Mouse (Mus musculus): Measurements from ENCODE around the gene Rln1. TPM values are rescaled to one million over a fixed set of nuclear protein-coding genes. Genes with fewer than 3 reads are reported as not detected.

The Rln1 gene
- polyA plus RNA-seq, 1 experiment from 2014 or later = 0.46 TPM

DNA sequence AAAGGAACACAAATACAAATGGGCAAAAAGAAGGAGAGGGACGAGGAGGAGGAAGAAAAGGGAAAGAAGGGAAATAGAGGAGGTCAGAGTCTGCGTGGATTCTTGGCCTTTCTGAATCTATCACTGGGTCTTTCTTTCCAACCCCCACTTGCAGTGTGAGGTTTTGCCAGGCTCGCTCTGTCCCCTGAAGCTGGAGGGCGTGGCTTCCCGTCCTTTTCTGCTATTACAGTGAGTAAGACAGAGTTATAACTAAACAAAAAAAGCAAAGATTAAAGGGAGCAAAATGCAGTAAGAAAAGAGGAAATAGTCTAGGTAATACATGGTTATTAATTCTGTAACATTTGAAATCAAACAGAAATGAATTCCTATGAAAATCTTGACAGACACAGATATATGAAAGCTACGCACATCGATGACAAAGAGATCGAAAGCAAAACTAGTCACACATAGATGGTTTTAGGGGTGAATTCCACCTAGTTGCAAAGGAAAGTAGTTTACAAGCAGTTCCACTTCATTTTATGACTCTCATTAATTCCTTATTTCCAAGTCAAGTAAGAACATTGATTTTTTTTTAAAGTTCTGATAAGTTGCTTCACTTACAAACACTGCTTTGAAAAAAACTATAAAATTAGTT is 10.9 kb downstream of the Rln1 start:
- Histone ChIP-seq H3K4me2 (replicated peaks) (no peak overlapping the region), H3K27ac (no peak overlapping the region), H3K4me1 (no peaks in the 10 kb centered on the region), H3K36me3 (no peaks in the 10 kb centered on the region), H3K9me3 (no peaks in the 10 kb centered on the region), H3K4me3 (no peak overlapping the region), H3K27me3 (no peaks in the 10 kb centered on the region), H3K9ac (no peak overlapping the region)
- 76% methylated on average over 8 of the region's 8 CpGs for WGBS
- no peak for ATAC-seq (ENCODE audit: insufficient number of reproducible peaks, insufficient read depth, low FRiP score, low TSS enrichment)

GRCm38 (mm10) chr19:29312661-29313060 is 21.8 kb downstream of the Rln1 start:
- Histone ChIP-seq H3K9ac (no peak overlapping the region), H3K4me1 (no peaks in the 10 kb centered on the region), H3K4me2 (replicated peaks) (no peak overlapping the region), H3K4me3 (no peak overlapping the region), H3K27ac (no peak overlapping the region), H3K36me3 (peaks cover 25% of the 10 kb centered on the region), H3K9me3 (peaks cover 6% of the 10 kb centered on the region; the same call in 1 of the 2 replicates), H3K27me3 (no peaks in the 10 kb centered on the region)
- ATAC-seq (ENCODE audit: insufficient number of reproducible peaks, insufficient read depth, low FRiP score, low TSS enrichment) = no peak
- 76% methylated on average over 7 of the region's 7 CpGs for WGBS

DNA sequence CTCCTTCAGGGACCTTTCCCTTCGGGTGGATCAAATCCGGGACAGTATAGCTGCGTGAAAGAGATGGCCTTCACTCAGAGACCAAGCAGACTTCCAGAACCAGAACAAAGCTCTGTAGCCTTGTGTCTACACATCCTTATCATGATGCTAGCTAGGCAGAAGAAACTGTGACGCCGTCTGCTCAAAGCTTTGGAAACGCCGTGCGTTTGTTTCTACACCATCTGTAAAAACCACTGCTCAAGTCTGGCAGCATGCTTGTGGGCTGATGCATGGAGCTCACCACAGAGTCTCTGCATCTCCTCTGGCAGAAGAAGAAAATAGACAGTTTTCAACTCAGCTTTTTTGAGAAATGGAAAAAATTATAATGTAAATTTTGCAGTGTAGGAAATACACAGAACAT is 22.7 kb downstream of the Rln1 start:
- no peak overlapping the region for H3K4me3 ChIP-seq
- no peak for ATAC-seq (ENCODE audit: insufficient number of reproducible peaks, insufficient read depth, low FRiP score, low TSS enrichment)
- H3K27ac ChIP-seq = no peak overlapping the region
- no peaks in the 10 kb centered on the region for H3K27me3 ChIP-seq
- WGBS = 94% methylated on average over 8 of the region's 8 CpGs
- H3K36me3 ChIP-seq = peaks cover 25% of the 10 kb centered on the region
- no peak overlapping the region for H3K4me2 ChIP-seq (replicated peaks)
- no peaks in the 10 kb centered on the region for H3K4me1 ChIP-seq
- peaks cover 6% of the 10 kb centered on the region; the same call in 1 of the 2 replicates for H3K9me3 ChIP-seq
- H3K9ac ChIP-seq = no peak overlapping the region

- H3K4me3 ChIP-seq = no peak overlapping the region
- H3K4me1 ChIP-seq = peaks cover 4% of the 10 kb centered on the region; the same call in 1 of the 2 replicates
- H3K36me3 ChIP-seq = peaks cover 15% of the 10 kb centered on the region
- ATAC-seq (ENCODE audit: insufficient number of reproducible peaks, insufficient read depth, low FRiP score, low TSS enrichment) = no peak
- H3K9me3 ChIP-seq = no peaks in the 10 kb centered on the region
- H3K9ac ChIP-seq = no peak overlapping the region
- H3K27me3 ChIP-seq = no peaks in the 10 kb centered on the region
- no peak overlapping the region for H3K27ac ChIP-seq
- H3K4me2 ChIP-seq (replicated peaks) = no peak overlapping the region
Measured at GRCm38 (mm10) chr19:29308832-29309231, 25.6 kb downstream of the Rln1 start.

DNA sequence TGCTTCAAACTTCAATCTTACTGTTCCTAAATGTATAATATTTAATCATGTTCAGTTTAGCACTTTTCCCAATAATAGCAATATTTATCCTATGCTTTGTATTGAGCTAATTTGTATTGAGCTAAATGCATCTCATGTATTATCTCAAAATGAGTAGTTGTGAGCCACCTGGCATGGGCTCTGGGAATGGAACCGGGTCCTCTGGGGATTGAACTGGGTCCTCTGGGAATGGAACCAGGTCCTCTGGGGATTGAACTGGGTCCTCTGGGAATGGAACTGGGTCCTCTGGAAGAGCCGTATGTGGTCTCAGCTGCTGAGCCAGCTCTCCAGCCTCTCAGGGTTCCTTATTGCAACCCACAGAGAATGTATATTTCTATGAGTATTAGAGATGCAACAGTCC is 32.4 kb downstream of the Rln1 start:
- H3K27me3 ChIP-seq = no peaks in the 10 kb centered on the region
- H3K9ac ChIP-seq = no peak overlapping the region
- ATAC-seq (ENCODE audit: insufficient number of reproducible peaks, insufficient read depth, low FRiP score, low TSS enrichment) = no peak
- peaks cover 4% of the 10 kb centered on the region; the same call in 1 of the 2 replicates for H3K4me1 ChIP-seq
- H3K4me3 ChIP-seq = no peak overlapping the region
- no peak overlapping the region for H3K27ac ChIP-seq
- no peaks in the 10 kb centered on the region for H3K9me3 ChIP-seq
- no peak overlapping the region for H3K4me2 ChIP-seq (replicated peaks)
- H3K36me3 ChIP-seq = peaks cover 31% of the 10 kb centered on the region
- 91% methylated on average over 2 of the region's 2 CpGs for WGBS

- Histone ChIP-seq H3K9me3 (no peaks in the 10 kb centered on the region), H3K36me3 (peaks cover 40% of the 10 kb centered on the region), H3K4me1 (peaks cover 4% of the 10 kb centered on the region; the same call in 1 of the 2 replicates), H3K27ac (no peak overlapping the region), H3K27me3 (no peaks in the 10 kb centered on the region), H3K9ac (no peak overlapping the region), H3K4me2 (replicated peaks) (no peak overlapping the region), H3K4me3 (no peak overlapping the region)
- ATAC-seq (ENCODE audit: insufficient number of reproducible peaks, insufficient read depth, low FRiP score, low TSS enrichment) = no peak
- 94% methylated on average over 13 of the region's 13 CpGs for WGBS
Measured at GRCm38 (mm10) chr19:29300919-29301318, 33.6 kb downstream of the Rln1 start.

DNA sequence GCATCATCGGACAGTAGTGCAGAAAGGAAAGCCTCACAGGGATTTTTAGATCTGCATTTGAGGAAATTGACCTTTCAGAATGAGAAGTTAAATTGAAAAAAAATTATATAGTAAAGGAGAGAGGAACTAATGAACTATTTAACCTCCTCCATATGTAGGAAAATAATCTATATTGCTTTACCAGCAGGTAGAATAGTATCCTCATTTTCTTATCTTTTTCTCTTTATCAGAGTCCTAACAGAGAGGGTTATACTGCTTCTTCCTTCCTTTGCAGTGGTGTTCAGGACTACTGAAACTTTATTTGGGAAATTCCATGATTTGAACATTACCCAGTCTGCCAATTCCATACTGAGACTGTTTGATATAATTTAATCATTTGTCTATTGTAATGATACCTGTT is 37.1 kb downstream of the Rln1 start:
- Histone ChIP-seq H3K4me2 (replicated peaks) (no peak overlapping the region), H3K27ac (no peak overlapping the region), H3K4me3 (no peak overlapping the region), H3K27me3 (no peaks in the 10 kb centered on the region), H3K9ac (no peak overlapping the region), H3K4me1 (no peaks in the 10 kb centered on the region), H3K9me3 (no peaks in the 10 kb centered on the region), H3K36me3 (peaks cover 54% of the 10 kb centered on the region)
- ATAC-seq (ENCODE audit: insufficient number of reproducible peaks, insufficient read depth, low FRiP score, low TSS enrichment) = no peak
- 89% methylated on average over 1 of the region's 1 CpGs for WGBS

DNA sequence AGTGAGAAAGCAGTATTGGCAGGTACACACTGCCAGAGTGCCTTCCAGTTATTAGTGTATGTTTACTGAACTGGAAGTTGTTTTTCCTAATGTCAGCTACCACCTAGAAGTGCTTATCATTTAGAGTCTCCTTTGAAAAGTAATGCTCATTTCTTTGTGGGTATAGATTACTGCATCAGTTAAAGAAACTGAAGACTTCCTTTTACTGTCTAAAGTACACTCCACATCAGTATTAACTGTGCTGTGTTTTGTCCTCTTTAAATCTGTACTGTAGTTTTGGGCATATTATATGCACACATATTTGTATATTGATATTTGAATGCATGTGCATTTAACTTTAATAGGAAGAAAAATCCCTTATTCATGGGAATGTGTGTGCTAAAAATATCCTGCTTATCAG is 38.3 kb downstream of the Rln1 start:
- Histone ChIP-seq H3K4me2 (replicated peaks) (no peak overlapping the region), H3K9ac (no peak overlapping the region), H3K36me3 (peaks cover 61% of the 10 kb centered on the region), H3K9me3 (no peaks in the 10 kb centered on the region), H3K27me3 (no peaks in the 10 kb centered on the region), H3K4me3 (no peak overlapping the region), H3K4me1 (no peaks in the 10 kb centered on the region), H3K27ac (no peak overlapping the region)
- ATAC-seq (ENCODE audit: insufficient number of reproducible peaks, insufficient read depth, low FRiP score, low TSS enrichment) = no peak

GRCm38 (mm10) chr19:29294756-29295155 is 39.7 kb downstream of the Rln1 start:
- no peaks in the 10 kb centered on the region for H3K27me3 ChIP-seq
- H3K4me3 ChIP-seq = no peak overlapping the region
- no peak overlapping the region for H3K9ac ChIP-seq
- no peak overlapping the region for H3K27ac ChIP-seq
- no peaks in the 10 kb centered on the region for H3K9me3 ChIP-seq
- WGBS = 48% methylated on average over 2 of the region's 2 CpGs
- peaks cover 53% of the 10 kb centered on the region for H3K36me3 ChIP-seq
- ATAC-seq (ENCODE audit: insufficient number of reproducible peaks, insufficient read depth, low FRiP score, low TSS enrichment) = no peak
- H3K4me2 ChIP-seq (replicated peaks) = no peak overlapping the region
- H3K4me1 ChIP-seq = no peaks in the 10 kb centered on the region

DNA sequence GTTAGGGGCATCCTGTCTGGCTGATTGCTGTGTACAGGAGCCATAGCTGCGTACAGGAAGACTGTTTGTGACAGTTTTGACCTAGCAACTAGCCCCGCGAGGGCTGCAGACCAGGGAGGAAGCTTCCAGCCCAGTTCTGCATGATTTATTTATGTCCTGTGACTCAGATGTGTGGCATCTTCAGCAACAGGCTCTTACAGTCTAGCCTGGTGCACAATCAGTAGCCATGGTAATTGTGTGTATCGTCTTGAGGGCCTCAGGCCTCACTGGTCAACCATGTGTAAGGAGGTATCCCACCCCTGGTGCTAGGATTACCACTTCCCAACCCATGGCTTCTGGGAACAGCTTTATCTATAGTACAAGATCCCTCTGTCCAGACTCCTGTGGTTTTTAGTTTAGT is 41.9 kb downstream of the Rln1 start:
- Histone ChIP-seq H3K4me2 (replicated peaks) (no peak overlapping the region), H3K4me1 (no peaks in the 10 kb centered on the region), H3K27ac (no peak overlapping the region), H3K36me3 (peaks cover 41% of the 10 kb centered on the region), H3K9me3 (no peaks in the 10 kb centered on the region), H3K9ac (no peak overlapping the region), H3K27me3 (no peaks in the 10 kb centered on the region), H3K4me3 (no peak overlapping the region)
- 80% methylated on average over 4 of the region's 4 CpGs for WGBS
- ATAC-seq (ENCODE audit: insufficient number of reproducible peaks, insufficient read depth, low FRiP score, low TSS enrichment) = no peak

- Histone ChIP-seq H3K9ac (no peak overlapping the region), H3K36me3 (peaks cover 35% of the 10 kb centered on the region), H3K4me1 (no peaks in the 10 kb centered on the region), H3K9me3 (no peaks in the 10 kb centered on the region), H3K4me3 (no peak overlapping the region), H3K4me2 (replicated peaks) (no peak overlapping the region), H3K27ac (no peak overlapping the region), H3K27me3 (no peaks in the 10 kb centered on the region)
- WGBS = 83% methylated on average over 14 of the region's 14 CpGs
- no peak for ATAC-seq (ENCODE audit: insufficient number of reproducible peaks, insufficient read depth, low FRiP score, low TSS enrichment)
Measured at GRCm38 (mm10) chr19:29291532-29291931, 42.9 kb downstream of the Rln1 start.

DNA sequence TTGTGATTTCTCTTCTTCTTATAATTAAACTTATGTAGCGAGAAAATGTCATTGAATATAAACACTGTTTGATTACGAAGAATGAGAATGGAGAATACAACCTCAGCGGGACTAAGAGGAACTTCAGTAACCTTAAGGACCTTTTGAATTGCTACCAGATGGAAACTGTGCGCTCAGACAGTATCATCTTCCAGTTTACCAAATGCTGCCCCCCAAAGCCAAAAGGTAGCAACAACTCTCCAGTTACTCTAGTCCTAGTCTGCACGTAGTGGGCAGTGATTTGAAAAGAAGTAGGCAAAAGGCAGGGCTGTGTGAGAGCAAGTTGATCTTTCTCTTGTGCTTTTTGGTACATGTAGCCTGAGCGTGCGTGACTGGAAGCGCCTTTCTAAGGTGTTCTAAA is 46.6 kb downstream of the Rln1 start:
- Histone ChIP-seq H3K4me2 (replicated peaks) (no peak overlapping the region), H3K27me3 (no peaks in the 10 kb centered on the region), H3K9me3 (no peaks in the 10 kb centered on the region), H3K9ac (no peak overlapping the region), H3K4me1 (no peaks in the 10 kb centered on the region), H3K4me3 (no peak overlapping the region), H3K27ac (no peak overlapping the region), H3K36me3 (peaks cover 32% of the 10 kb centered on the region)
- 45% methylated on average over 8 of the region's 8 CpGs for WGBS
- no peak for ATAC-seq (ENCODE audit: insufficient number of reproducible peaks, insufficient read depth, low FRiP score, low TSS enrichment)

GRCm38 (mm10) chr19:29285451-29285869 is 49.0 kb downstream of the Rln1 start:
- 40% methylated on average over 7 of the region's 7 CpGs for WGBS
- no peak overlapping the region for H3K4me2 ChIP-seq (replicated peaks)
- H3K27ac ChIP-seq = no peak overlapping the region
- no peak overlapping the region for H3K9ac ChIP-seq
- H3K4me3 ChIP-seq = no peak overlapping the region
- no peaks in the 10 kb centered on the region for H3K9me3 ChIP-seq
- ATAC-seq (ENCODE audit: insufficient number of reproducible peaks, insufficient read depth, low FRiP score, low TSS enrichment) = no peak
- peaks cover 11% of the 10 kb centered on the region for H3K36me3 ChIP-seq
- no peaks in the 10 kb centered on the region for H3K4me1 ChIP-seq
- H3K27me3 ChIP-seq = no peaks in the 10 kb centered on the region
